Mouse (Mus musculus) kidney, embryonic 14.5 days (tissue): ENCODE data around the gene Nars2. TPM values are rescaled to one million over a fixed set of nuclear protein-coding genes. Genes with fewer than 3 reads are reported as not detected.
A peak's percentile ranks its signal among the peaks of the same experiment; 100 is the strongest.

Source experiments
- ATAC-seq: fragments of 200-750 bp; cut with Nextera tagmentation; 2 replicates; pipeline ENCODE4 v1.8.0; 2017; ENCODE audit warnings: moderate number of reproducible peaks, mild to moderate bottlenecking, moderate TSS enrichment, moderate library complexity; ENCODE audit not compliant: low FRiP score, low TSS enrichment
- H3K27ac ChIP-seq: fragments of 300-500 bp; sonication (generic); 2 replicates; pipeline ENCODE4 v1.5.1; 2014; ENCODE audit warnings: low read depth, mild to moderate bottlenecking, low read length, moderate library complexity, mixed read lengths
- H3K27me3 ChIP-seq: fragments of 300-500 bp; sonication (generic); 2 replicates; pipeline ENCODE4 v1.6.1; 2014; ENCODE audit warnings: mild to moderate bottlenecking, low read length; ENCODE audit not compliant: control insufficient read depth, insufficient read depth
- H3K36me3 ChIP-seq: fragments of 300-500 bp; sonication (generic); 2 replicates; pipeline ENCODE4 v1.6.1; 2014; ENCODE audit warnings: low read length, mixed read lengths; ENCODE audit not compliant: control insufficient read depth, insufficient read depth
- H3K4me1 ChIP-seq: fragments of 300-500 bp; sonication (generic); 2 replicates; pipeline ENCODE4 v1.6.1; 2014; ENCODE audit warnings: low read length, mixed read lengths; ENCODE audit not compliant: control insufficient read depth, insufficient read depth
- H3K4me2 ChIP-seq: fragments of 300-500 bp; sonication (generic); replicated peaks from 2 replicates; pipeline ENCODE4 v1.6.1; 2014; ENCODE audit warnings: low read depth, mild to moderate bottlenecking, low read length
- H3K4me3 ChIP-seq: fragments of 300-500 bp; sonication (generic); 2 replicates; pipeline ENCODE4 v1.5.1; 2014; ENCODE audit warnings: mild to moderate bottlenecking, low read length
- H3K9ac ChIP-seq: fragments of 300-500 bp; sonication (generic); 2 replicates; pipeline ENCODE4 v1.6.1; 2014; ENCODE audit warnings: low read depth, mild to moderate bottlenecking, low read length, moderate library complexity
- H3K9me3 ChIP-seq: fragments of 300-500 bp; sonication (generic); 2 replicates; pipeline ENCODE4 v1.6.1; 2016; ENCODE audit warnings: low read length; ENCODE audit not compliant: control insufficient read depth
- WGBS: fragments of 180-500 bp; shearing (Covaris S2); extraction: QIAGEN DNeasy Blood & Tissue Kit; methylation state at CpG from one replicate; pipeline ENCODE4 v1.1.7; 2014; 5-methylcytosine and 5-hydroxymethylcytosine counted together
- polyA plus RNA-seq: library from polyadenylated mRNA; unstranded; fragments of >200 nt; fragmentation: Nextera tagmentation; extraction: Ambion mirVana; gene quantifications from 2 replicates; pipeline ENCODE4 v1.2.1, GENCODE M21; 2014

The Nars2 gene
- polyA plus RNA-seq, 1 experiment from 2014 or later, result 26.0 TPM

DNA sequence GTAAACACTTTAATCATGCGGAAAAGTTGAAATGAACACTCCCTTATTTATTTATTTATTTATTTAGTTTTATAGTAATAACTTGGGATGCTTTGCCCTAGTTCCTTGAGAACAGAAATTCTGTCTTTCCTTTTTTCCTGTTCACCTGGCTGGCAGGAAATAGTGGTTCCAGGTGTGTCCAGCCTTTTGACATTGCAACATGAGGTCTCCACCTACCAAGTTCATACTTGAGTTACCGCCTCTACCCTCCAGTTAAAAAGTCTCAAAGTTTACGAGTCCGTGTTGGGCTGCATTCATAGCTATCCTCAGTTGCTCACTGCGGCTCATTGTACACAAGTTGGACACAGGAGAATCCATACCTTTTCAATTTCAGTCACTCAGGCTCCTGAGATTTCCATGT is 789 bp downstream of the Nars2 start:
- ATAC-seq, result no peak
- Histone ChIP-seq H3K36me3 (peaks cover 3% of the 10 kb centered on the region; the same call in 1 of the 2 replicates), H3K4me2 (peak overlapping the region; percentile 72), H3K4me1 (no peaks in the 10 kb centered on the region), H3K27me3 (no peaks in the 10 kb centered on the region), H3K27ac (no peak overlapping the region), H3K9ac (peak overlapping the region; percentile 78), H3K4me3 (peak overlapping the region; percentile 91), H3K9me3 (no peaks in the 10 kb centered on the region)
- WGBS, result 34% methylated on average over 5 of the region's 5 CpGs

DNA sequence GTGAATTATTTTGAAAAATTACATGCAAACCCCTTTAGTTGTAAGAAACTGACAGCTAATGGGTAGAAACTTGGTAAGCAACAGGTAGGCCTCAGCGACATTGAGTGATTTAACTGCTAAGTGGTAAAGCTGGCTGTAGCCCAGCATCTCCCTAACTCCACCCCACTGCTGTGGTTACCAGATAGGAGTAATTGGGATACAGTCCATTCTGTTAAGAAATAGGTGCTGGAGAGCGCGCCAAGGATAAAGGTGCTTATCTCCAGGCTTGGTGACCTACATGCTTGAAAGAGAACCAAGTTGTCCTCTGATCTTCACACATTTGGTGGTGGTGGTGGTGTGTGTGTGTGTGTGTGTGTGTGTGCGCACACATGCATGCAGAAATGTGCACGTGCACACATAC is 7.9 kb downstream of the Nars2 start:
- no peak for ATAC-seq
- WGBS, result 96% methylated on average over 5 of the region's 5 CpGs
- Histone ChIP-seq H3K4me3 (no peak overlapping the region), H3K27ac (no peak overlapping the region), H3K4me2 (no peak overlapping the region), H3K4me1 (no peaks in the 10 kb centered on the region), H3K27me3 (no peaks in the 10 kb centered on the region), H3K36me3 (peaks cover 36% of the 10 kb centered on the region), H3K9me3 (no peaks in the 10 kb centered on the region), H3K9ac (no peak overlapping the region)

DNA sequence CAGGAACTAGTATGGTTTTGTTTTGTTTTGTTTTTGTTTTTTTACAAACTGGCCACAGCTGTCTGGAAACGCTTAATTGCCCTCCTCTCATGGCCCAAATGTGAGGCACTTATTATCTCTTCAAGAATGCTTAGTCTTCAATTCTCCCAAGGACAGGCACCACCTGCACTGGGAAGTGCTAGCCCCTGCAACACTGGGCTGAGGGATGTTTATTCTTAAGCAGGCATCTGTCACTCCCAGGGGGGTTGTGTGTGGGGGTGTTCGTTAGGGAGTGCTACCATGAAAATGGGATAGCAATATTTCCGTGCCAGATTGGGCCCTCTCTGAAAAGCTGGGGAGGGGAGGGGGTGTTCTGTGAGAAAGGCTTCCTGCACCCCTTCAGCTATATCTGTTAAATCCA is 15.9 kb downstream of the Nars2 start:
- Histone ChIP-seq H3K4me2 (no peak overlapping the region), H3K27ac (no peak overlapping the region), H3K9me3 (no peaks in the 10 kb centered on the region), H3K4me3 (no peak overlapping the region), H3K9ac (no peak overlapping the region), H3K4me1 (0 out of 2 replicates have a peak, but pooled peaks cover 4% of the 10 kb centered on the region), H3K27me3 (no peaks in the 10 kb centered on the region), H3K36me3 (no peaks in the 10 kb centered on the region)
- ATAC-seq, result peak; percentile 52; the same call in 1 of the 2 replicates
- 35% methylated on average over 3 of the region's 3 CpGs for WGBS

DNA sequence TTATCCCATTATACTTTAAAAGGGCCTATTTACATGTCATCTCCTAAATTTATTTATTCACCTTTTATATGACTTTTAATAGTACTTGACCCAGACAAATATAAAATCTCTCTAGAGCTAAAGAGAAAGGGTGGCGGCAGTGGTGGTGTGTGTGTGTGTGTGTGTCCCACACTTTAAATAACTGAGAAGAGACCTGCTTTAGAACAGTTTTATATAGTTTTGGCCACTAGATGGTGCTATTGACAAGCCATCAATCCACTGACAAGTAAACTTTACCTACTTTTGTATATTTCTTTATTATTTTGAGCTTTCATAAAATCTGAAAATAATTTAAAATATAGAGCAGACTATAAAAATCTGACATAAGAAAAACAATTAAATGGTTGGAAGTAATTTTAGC is 19.1 kb downstream of the Nars2 start:
- Histone ChIP-seq H3K4me3 (no peak overlapping the region), H3K9ac (no peak overlapping the region), H3K9me3 (no peaks in the 10 kb centered on the region), H3K4me1 (0 out of 2 replicates have a peak, but pooled peaks cover 4% of the 10 kb centered on the region), H3K27me3 (no peaks in the 10 kb centered on the region), H3K36me3 (no peaks in the 10 kb centered on the region), H3K27ac (no peak overlapping the region), H3K4me2 (no peak overlapping the region)
- WGBS, result 42% methylated on average over 1 of the region's 1 CpGs
- ATAC-seq, result no peak

DNA sequence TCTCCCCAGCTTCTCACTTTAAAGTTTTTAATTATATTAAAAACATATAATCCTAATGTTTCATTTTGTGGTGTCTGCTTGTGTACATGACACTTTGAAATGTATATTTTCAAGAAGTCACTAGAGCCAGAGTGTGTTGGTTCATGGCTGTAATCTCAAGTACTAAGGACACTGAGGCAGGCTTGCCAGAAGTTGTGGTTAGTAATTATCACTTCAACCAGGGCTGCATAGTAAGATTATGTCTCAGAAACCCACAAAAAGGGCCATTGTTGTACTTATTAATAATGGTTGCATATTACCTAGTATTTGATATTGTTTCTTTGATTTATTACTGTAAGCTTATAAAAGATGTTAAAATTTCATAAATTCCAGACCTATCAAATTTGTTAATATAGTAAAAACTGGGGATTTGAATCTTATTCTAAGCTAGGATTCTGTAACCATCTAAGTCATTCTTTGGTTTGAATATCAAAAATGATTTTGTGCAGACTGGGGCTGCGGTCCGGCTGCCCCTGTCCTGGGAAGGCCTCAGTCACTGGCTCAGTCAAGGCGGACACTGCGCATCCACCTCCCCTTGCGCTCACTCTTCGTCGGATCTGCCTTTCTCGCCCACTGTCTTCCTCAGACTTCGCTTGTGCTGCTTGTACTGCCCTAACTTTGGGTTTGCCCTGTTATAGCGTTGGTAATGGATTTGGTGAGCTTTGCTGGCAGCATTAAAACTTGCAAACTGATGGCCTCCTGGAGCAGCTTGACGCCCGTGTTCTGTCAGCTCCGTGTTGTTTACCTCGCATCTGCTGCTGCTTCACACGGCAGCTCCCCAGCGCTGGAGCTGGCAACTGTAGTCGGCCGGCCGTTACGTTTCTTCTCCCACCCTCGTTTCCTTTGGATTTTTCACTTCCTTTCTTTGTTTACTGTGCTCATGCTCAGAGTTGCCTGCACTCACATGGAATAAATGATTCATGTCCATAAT is 20.0 kb downstream of the Nars2 start:
- WGBS, result 65% methylated on average over 21 of the region's 21 CpGs
- Histone ChIP-seq H3K9me3 (no peaks in the 10 kb centered on the region), H3K4me2 (no peak overlapping the region), H3K9ac (no peak overlapping the region), H3K4me1 (0 out of 2 replicates have a peak, but pooled peaks cover 4% of the 10 kb centered on the region), H3K27ac (peak overlapping the region; percentile 47; the same call in 1 of the 2 replicates), H3K27me3 (no peaks in the 10 kb centered on the region), H3K4me3 (no peak overlapping the region), H3K36me3 (no peaks in the 10 kb centered on the region)
- ATAC-seq, result no peak

DNA sequence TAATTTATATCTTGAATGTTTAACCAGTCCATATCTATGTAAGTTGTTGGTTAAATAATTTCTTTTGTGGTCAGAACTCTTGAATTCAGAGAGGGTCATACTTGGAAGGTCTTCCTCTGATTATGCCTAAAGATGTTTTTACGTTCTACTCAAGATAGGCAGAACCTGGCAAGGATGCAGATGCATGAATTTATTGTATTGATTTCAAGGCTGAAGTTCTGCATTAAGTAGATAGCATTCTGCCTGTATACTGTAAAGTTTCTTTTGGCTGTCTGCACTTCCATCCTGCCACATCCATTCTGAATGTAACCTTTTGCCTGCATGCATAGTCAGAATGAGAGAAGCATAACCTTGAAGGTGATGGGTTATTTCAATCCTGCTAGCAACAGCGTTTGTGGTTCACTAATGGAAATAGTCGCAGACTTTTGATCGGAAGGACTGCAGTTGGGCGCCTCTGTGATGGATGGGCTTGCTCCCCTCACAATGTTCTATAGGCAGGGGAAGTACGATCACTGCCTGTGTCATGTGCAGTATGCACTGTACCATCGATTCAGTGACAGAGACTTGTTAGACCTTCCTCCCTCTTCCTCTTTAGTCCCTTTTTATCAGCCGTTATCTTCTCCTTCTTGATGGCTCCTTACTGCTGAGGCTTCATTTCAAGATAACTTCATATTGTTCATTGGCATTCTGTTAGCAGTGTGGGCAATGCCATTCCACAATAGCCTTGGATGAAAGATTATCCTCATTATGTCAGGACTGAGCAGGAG is 21.0 kb downstream of the Nars2 start:
- WGBS, result 73% methylated on average over 8 of the region's 8 CpGs
- Histone ChIP-seq H3K9ac (no peak overlapping the region), H3K27ac (no peak overlapping the region), H3K27me3 (no peaks in the 10 kb centered on the region), H3K36me3 (no peaks in the 10 kb centered on the region), H3K4me1 (0 out of 2 replicates have a peak, but pooled peaks cover 4% of the 10 kb centered on the region), H3K9me3 (no peaks in the 10 kb centered on the region), H3K4me3 (no peak overlapping the region), H3K4me2 (no peak overlapping the region)
- ATAC-seq, result no peak

DNA sequence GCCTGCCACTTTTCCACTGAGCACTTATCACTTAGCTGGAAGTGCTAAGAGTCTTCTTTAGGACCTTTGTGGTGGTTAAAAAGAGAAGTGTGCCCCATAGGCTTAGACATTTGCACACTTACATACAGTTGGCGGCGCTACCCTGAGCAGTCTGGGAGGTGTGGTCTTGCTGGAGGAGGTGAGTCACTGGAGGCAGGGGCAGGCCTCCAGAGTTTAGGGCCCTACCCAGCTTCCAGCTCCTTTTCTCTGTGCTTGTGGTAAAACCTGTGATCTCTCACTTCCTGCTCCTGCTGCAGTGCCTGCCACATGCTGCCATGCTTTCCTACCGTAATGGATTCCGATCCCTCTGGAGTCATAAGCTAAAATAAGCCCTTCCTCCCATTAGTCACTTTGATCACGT is 24.6 kb downstream of the Nars2 start:
- Histone ChIP-seq H3K27me3 (no peaks in the 10 kb centered on the region), H3K9ac (no peak overlapping the region)
- no peak for ATAC-seq

DNA sequence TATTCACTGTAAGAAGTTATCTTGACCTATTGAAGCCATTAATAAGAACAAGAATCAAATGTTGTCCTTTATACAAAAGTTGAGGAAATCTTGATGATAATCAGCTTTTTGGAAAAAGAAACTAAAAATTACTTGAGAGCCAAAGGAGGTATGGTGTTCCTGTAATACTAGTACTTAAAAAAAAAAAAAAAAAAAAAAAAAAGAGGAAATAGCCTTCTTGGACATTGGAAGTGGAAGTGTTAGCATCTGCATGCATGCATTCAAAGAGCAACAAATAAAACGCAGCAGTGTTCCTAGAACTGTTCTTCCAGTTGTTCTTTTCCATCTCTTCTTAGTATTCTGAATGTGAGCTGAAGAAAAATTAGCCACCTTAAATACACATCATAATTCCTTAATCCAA is 25.9 kb downstream of the Nars2 start:
- no peaks in the 10 kb centered on the region for H3K4me1 ChIP-seq
- 86% methylated on average over 1 of the region's 1 CpGs for WGBS

More for the DNA sequence above, 24.6 kb downstream of the Nars2 start:
- H3K4me1 ChIP-seq, result 0 out of 2 replicates have a peak, but pooled peaks cover 4% of the 10 kb centered on the region
- WGBS, result 86% methylated on average over 5 of the region's 5 CpGs
- H3K4me3 ChIP-seq, result no peak overlapping the region
- H3K36me3 ChIP-seq, result no peaks in the 10 kb centered on the region
- no peaks in the 10 kb centered on the region for H3K9me3 ChIP-seq
- H3K4me2 ChIP-seq, result no peak overlapping the region
- H3K27ac ChIP-seq, result no peak overlapping the region

More for the DNA sequence above, 25.9 kb downstream of the Nars2 start:
- no peak overlapping the region for H3K4me3 ChIP-seq
- H3K27me3 ChIP-seq, result no peaks in the 10 kb centered on the region
- no peaks in the 10 kb centered on the region for H3K36me3 ChIP-seq
- no peak overlapping the region for H3K27ac ChIP-seq
- no peak overlapping the region for H3K4me2 ChIP-seq
- H3K9me3 ChIP-seq, result no peaks in the 10 kb centered on the region
- no peak for ATAC-seq
- no peak overlapping the region for H3K9ac ChIP-seq
